In genomic region chrX:84435608-84436007, GRCm38 (mm10) we compare ENCODE assay signal across 33 mouse cellular contexts.
DNase-seq lines count a peak whose midpoint lies in the region; ATAC-seq and TF ChIP-seq lines count a peak whose summit lies in the region.
"Had no signal": no experiment of that assay in that cellular context is flagged by ENCODE, and none has a peak within 500 bp of the region (broad histone marks: within the 10 kb centered on the region; RNA-seq: fewer than 3 reads in every experiment).

No protein-coding gene starts in this region.

- H3K9me3 ChIP-seq in forebrain, postnatal 0 days (ENCODE audit: low read length), result no peaks in the 10 kb centered on the region
- no peaks in the 10 kb centered on the region for H3K9me3 ChIP-seq in forebrain, embryonic 15.5 days
- H3K9me3 ChIP-seq: embryonic facial prominence, embryonic 12.5 days; heart, embryonic 12.5 days; hindbrain, embryonic 13.5 days; limb, embryonic 10.5 days; limb, embryonic 15.5 days; liver, embryonic 13.5 days; megakaryocyte, embryonic 14.5 days; midbrain, embryonic 12.5 days; neural tube, embryonic 12.5 days had no signal

- no peaks in the 10 kb centered on the region for H3K27me3 ChIP-seq in forebrain, postnatal 0 days (ENCODE audit: insufficient read depth, low read length)
- H3K27me3 ChIP-seq in forebrain, embryonic 15.5 days, result no peaks in the 10 kb centered on the region
- H3K27me3 ChIP-seq: embryonic facial prominence, embryonic 12.5 days; heart, embryonic 12.5 days; hindbrain, embryonic 13.5 days; limb, embryonic 15.5 days; liver, embryonic 13.5 days; midbrain, embryonic 12.5 days; neural tube, embryonic 12.5 days had no signal

- H3K4me3 ChIP-seq in forebrain, postnatal 0 days (ENCODE audit: low read depth, low read length), result no peak overlapping the region
- no peak overlapping the region for H3K4me3 ChIP-seq in forebrain, embryonic 15.5 days
- no peak overlapping the region for H3K4me3 ChIP-seq in layer of hippocampus, adult 2 months
- H3K4me3 ChIP-seq: embryonic facial prominence, embryonic 12.5 days; heart, embryonic 12.5 days; hindbrain, embryonic 13.5 days; limb, embryonic 10.5 days; limb, embryonic 15.5 days; liver, embryonic 13.5 days; megakaryocyte, embryonic 14.5 days; midbrain, embryonic 12.5 days; myocyte; neural tube, embryonic 12.5 days had no signal

- H3K36me3 ChIP-seq in forebrain, postnatal 0 days (ENCODE audit: insufficient read depth), result no peaks in the 10 kb centered on the region
- H3K36me3 ChIP-seq in forebrain, embryonic 15.5 days, result no peaks in the 10 kb centered on the region
- H3K36me3 ChIP-seq: embryonic facial prominence, embryonic 12.5 days; heart, embryonic 12.5 days; hindbrain, embryonic 13.5 days; limb, embryonic 10.5 days; limb, embryonic 15.5 days; liver, embryonic 13.5 days; midbrain, embryonic 12.5 days; neural tube, embryonic 12.5 days had no signal

- peak; percentile 3 for DNase-seq in forebrain, postnatal 0 days
- peak in 1 of 2 experiments; percentile 13 for DNase-seq in layer of hippocampus, adult 2 months (ENCODE audit: low spot score in 2 of 2)
- no peak for DNase-seq in layer of hippocampus, postnatal 25 days (ENCODE audit: extremely low spot score in 1 of 2, low spot score in 1 of 2)
- peak; percentile 4 for DNase-seq in cerebellum, adult 11 months
- DNase-seq in cerebellum, adult 9-11 months, result peak; percentile 10
- DNase-seq in gastrocnemius, postnatal 4 days (ENCODE audit: low spot score in 2 of 2), result no peak
- DNase-seq in B cell, adult 2 months, result no peak
- DNase-seq: adrenal gland, postnatal 25 days; embryo, embryonic 11 days; gastrocnemius, postnatal 25 days; heart, adult 18-20 months; heart, postnatal 4 days; kidney, adult 8-10 months; kidney, postnatal 4 days; liver, embryonic 13.5 days; lung, adult 18-20 months; lung, postnatal 4 days; right cerebral cortex, adult 18-20 months had no signal

- peak; percentile 34; the same call in 1 of the 2 replicates for ATAC-seq in forebrain, postnatal 0 days
- ATAC-seq in forebrain, embryonic 15.5 days (replicated peaks), result no peak
- ATAC-seq: forebrain, embryonic 14.5 days; intestine, embryonic 16.5 days; lung, postnatal 0 days; Patski had no signal

- no peak overlapping the region for H3K27ac ChIP-seq in forebrain, postnatal 0 days (ENCODE audit: low read depth, low read length)
- H3K27ac ChIP-seq in forebrain, embryonic 15.5 days (replicated peaks), result no peak overlapping the region
- peak overlapping the region; percentile 28; the same call in 1 of the 2 replicates for H3K27ac ChIP-seq in layer of hippocampus, adult 2 months
- H3K27ac ChIP-seq: embryonic facial prominence, embryonic 12.5 days; hindbrain, embryonic 13.5 days; kidney, postnatal 0 days; limb, embryonic 10.5 days; limb, embryonic 15.5 days; liver, embryonic 13.5 days; midbrain, embryonic 12.5 days; neural tube, embryonic 12.5 days had no signal

- no peak overlapping the region for H3K4me2 ChIP-seq in forebrain, postnatal 0 days (ENCODE audit: low read depth)
- H3K4me2 ChIP-seq in forebrain, embryonic 15.5 days (replicated peaks), result no peak overlapping the region
- H3K4me2 ChIP-seq: embryonic facial prominence, embryonic 12.5 days; heart, embryonic 12.5 days; hindbrain, embryonic 13.5 days; limb, embryonic 15.5 days; liver, embryonic 13.5 days; midbrain, embryonic 12.5 days; neural tube, embryonic 12.5 days had no signal

- no peak overlapping the region for H3K9ac ChIP-seq in forebrain, postnatal 0 days
- no peak overlapping the region for H3K9ac ChIP-seq in forebrain, embryonic 15.5 days (replicated peaks)
- H3K9ac ChIP-seq: embryonic facial prominence, embryonic 12.5 days; heart, embryonic 12.5 days; hindbrain, embryonic 13.5 days; limb, embryonic 15.5 days; liver, embryonic 13.5 days; midbrain, embryonic 12.5 days; neural tube, embryonic 12.5 days had no signal

- H3K4me1 ChIP-seq in forebrain, postnatal 0 days (ENCODE audit: insufficient read depth), result no peaks in the 10 kb centered on the region
- no peaks in the 10 kb centered on the region for H3K4me1 ChIP-seq in forebrain, embryonic 15.5 days
- H3K4me1 ChIP-seq: embryonic facial prominence, embryonic 12.5 days; heart, embryonic 12.5 days; hindbrain, embryonic 13.5 days; limb, embryonic 10.5 days; limb, embryonic 15.5 days; liver, embryonic 13.5 days; megakaryocyte, embryonic 14.5 days; midbrain, embryonic 12.5 days; neural tube, embryonic 12.5 days had no signal

- TF ChIP-seq CTCF in forebrain, postnatal 0 days (IDR thresholded peaks at IDR 0.05; ENCODE audit: low read depth), result no peak
- no peak for TF ChIP-seq CTCF in layer of hippocampus, adult 2 months (conservative IDR thresholded peaks at IDR 0.05)

- 62% methylated on average over 4 of the region's 4 CpGs for WGBS in forebrain, postnatal 0 days
- 75% methylated on average over 4 of the region's 4 CpGs for WGBS in forebrain, embryonic 15.5 days

Comparison
In these comparisons a context has a peak if more than half of its experiments do, and no peak if none do; other contexts are left out.
1. DNase-seq: peak in forebrain, postnatal 0 days (single experiment), cerebellum, adult 11 months (single experiment) and cerebellum, adult 9-11 months (single experiment); none in layer of hippocampus, postnatal 25 days (0 of 2), gastrocnemius, postnatal 4 days (0 of 2) and B cell, adult 2 months (0 of 2).